Mouse (Mus musculus): ENCODE measurements at regions not wholly inside any gene's neighbourhood (a gene's known extent, or its start where the extent isn't known, plus 50 kb on each side); places are given as distances from the start of the nearest gene placed in this dataset.

GRCm38 (mm10) chr4:12773201-12773600 lies 601.4 kb upstream of the Fam92a start:
- no peaks in the 10 kb centered on the region for H3K27me3 ChIP-seq (ENCODE audit: control insufficient read depth, insufficient read depth, low read length)
- no peaks in the 10 kb centered on the region for H3K4me1 ChIP-seq (replicated peaks; ENCODE audit: control insufficient read depth, insufficient read depth, low read length)
- WGBS = 75% methylated on average over 7 of the region's 7 CpGs
- no peak overlapping the region for H3K27ac ChIP-seq (ENCODE audit: control insufficient read depth, insufficient read depth, low read length)
- H3K36me3 ChIP-seq (ENCODE audit: control insufficient read depth, insufficient read depth, low read length) = no peaks in the 10 kb centered on the region
- H3K4me3 ChIP-seq (ENCODE audit: control insufficient read depth, insufficient read depth, low read length) = no peak overlapping the region
- DNase-seq = no peak
- TF ChIP-seq POLR2A (IDR thresholded peaks at IDR 0.05; ENCODE audit: control insufficient read depth, extremely low read depth, insufficient read depth, low read length, poor library complexity) (no peak), CTCF (IDR thresholded peaks at IDR 0.05; ENCODE audit: borderline replicate concordance, control insufficient read depth, extremely low read depth, insufficient read depth, low read length, poor library complexity) (no peak)

GRCm38 (mm10) chr4:12770131-12770780 lies 598.4 kb upstream of the Fam92a start:
- Histone ChIP-seq H3K27ac (ENCODE audit: control insufficient read depth, insufficient read depth, low read length) (no peak overlapping the region), H3K27me3 (ENCODE audit: control insufficient read depth, insufficient read depth, low read length) (no peaks in the 10 kb centered on the region), H3K36me3 (ENCODE audit: control insufficient read depth, insufficient read depth, low read length) (no peaks in the 10 kb centered on the region), H3K4me1 (replicated peaks; ENCODE audit: control insufficient read depth, insufficient read depth, low read length) (no peaks in the 10 kb centered on the region), H3K4me3 (ENCODE audit: control insufficient read depth, insufficient read depth, low read length) (no peak overlapping the region)
- 97% methylated on average over 5 of the region's 5 CpGs for WGBS
- DNase-seq = no peak
- TF ChIP-seq POLR2A (IDR thresholded peaks at IDR 0.05; ENCODE audit: control insufficient read depth, extremely low read depth, insufficient read depth, low read length, poor library complexity) = no peak

- no peak for TF ChIP-seq POLR2A (IDR thresholded peaks at IDR 0.05; ENCODE audit: control insufficient read depth, extremely low read depth, insufficient read depth, low read length, poor library complexity)
- no peak for TF ChIP-seq CTCF (IDR thresholded peaks at IDR 0.05; ENCODE audit: borderline replicate concordance, control insufficient read depth, extremely low read depth, insufficient read depth, low read length, poor library complexity)
Observed at GRCm38 (mm10) chr4:12769092-12769491, 597.3 kb upstream of the Fam92a start.

GRCm38 (mm10) chr4:12766763-12767162 lies 594.9 kb upstream of the Fam92a start:
- TF ChIP-seq CTCF (IDR thresholded peaks at IDR 0.05; ENCODE audit: borderline replicate concordance, control insufficient read depth, extremely low read depth, insufficient read depth, low read length, poor library complexity) (no peak), POLR2A (IDR thresholded peaks at IDR 0.05; ENCODE audit: control insufficient read depth, extremely low read depth, insufficient read depth, low read length, poor library complexity) (no peak)
- WGBS = 89% methylated on average over 1 of the region's 1 CpGs

More at GRCm38 (mm10) chr4:12769092-12769491, 597.3 kb upstream of the Fam92a start:
- Histone ChIP-seq H3K27me3 (ENCODE audit: control insufficient read depth, insufficient read depth, low read length) (no peaks in the 10 kb centered on the region), H3K27ac (ENCODE audit: control insufficient read depth, insufficient read depth, low read length) (no peak overlapping the region), H3K4me3 (ENCODE audit: control insufficient read depth, insufficient read depth, low read length) (no peak overlapping the region), H3K4me1 (replicated peaks; ENCODE audit: control insufficient read depth, insufficient read depth, low read length) (no peaks in the 10 kb centered on the region), H3K36me3 (ENCODE audit: control insufficient read depth, insufficient read depth, low read length) (no peaks in the 10 kb centered on the region)
- DNase-seq = no peak

GRCm38 (mm10) chr4:12750817-12751216 lies 579.0 kb upstream of the Fam92a start:
- no peak for TF ChIP-seq POLR2A (IDR thresholded peaks at IDR 0.05; ENCODE audit: control insufficient read depth, extremely low read depth, insufficient read depth, low read length, poor library complexity)
- H3K4me3 ChIP-seq (ENCODE audit: control insufficient read depth, insufficient read depth, low read length) = no peak overlapping the region
- H3K4me1 ChIP-seq (replicated peaks; ENCODE audit: control insufficient read depth, insufficient read depth, low read length) = no peaks in the 10 kb centered on the region
- no peaks in the 10 kb centered on the region for H3K36me3 ChIP-seq (ENCODE audit: control insufficient read depth, insufficient read depth, low read length)
- H3K27ac ChIP-seq (ENCODE audit: control insufficient read depth, insufficient read depth, low read length) = no peak overlapping the region
- WGBS = 92% methylated on average over 2 of the region's 2 CpGs
- no peaks in the 10 kb centered on the region for H3K27me3 ChIP-seq (ENCODE audit: control insufficient read depth, insufficient read depth, low read length)
- DNase-seq = no peak

More at GRCm38 (mm10) chr4:12766763-12767162, 594.9 kb upstream of the Fam92a start:
- DNase-seq = no peak
- no peaks in the 10 kb centered on the region for H3K27me3 ChIP-seq (ENCODE audit: control insufficient read depth, insufficient read depth, low read length)
- no peaks in the 10 kb centered on the region for H3K4me1 ChIP-seq (replicated peaks; ENCODE audit: control insufficient read depth, insufficient read depth, low read length)
- no peaks in the 10 kb centered on the region for H3K36me3 ChIP-seq (ENCODE audit: control insufficient read depth, insufficient read depth, low read length)
- H3K4me3 ChIP-seq (ENCODE audit: control insufficient read depth, insufficient read depth, low read length) = no peak overlapping the region
- no peak overlapping the region for H3K27ac ChIP-seq (ENCODE audit: control insufficient read depth, insufficient read depth, low read length)

- no peaks in the 10 kb centered on the region for H3K36me3 ChIP-seq (ENCODE audit: control insufficient read depth, insufficient read depth, low read length)
- no peak overlapping the region for H3K27ac ChIP-seq (ENCODE audit: control insufficient read depth, insufficient read depth, low read length)
- 75% methylated on average over 1 of the region's 1 CpGs for WGBS
Observed at GRCm38 (mm10) chr4:12749874-12750273, 578.1 kb upstream of the Fam92a start.

GRCm38 (mm10) chr4:12743714-12744327 lies 572.0 kb upstream of the Fam92a start:
- TF ChIP-seq CTCF (IDR thresholded peaks at IDR 0.05; ENCODE audit: borderline replicate concordance, control insufficient read depth, extremely low read depth, insufficient read depth, low read length, poor library complexity) (no peak), POLR2A (IDR thresholded peaks at IDR 0.05; ENCODE audit: control insufficient read depth, extremely low read depth, insufficient read depth, low read length, poor library complexity) (no peak)
- no peaks in the 10 kb centered on the region for H3K4me1 ChIP-seq (replicated peaks; ENCODE audit: control insufficient read depth, insufficient read depth, low read length)
- 88% methylated on average over 5 of the region's 5 CpGs for WGBS
- DNase-seq = no peak
- H3K36me3 ChIP-seq (ENCODE audit: control insufficient read depth, insufficient read depth, low read length) = no peaks in the 10 kb centered on the region
- H3K4me3 ChIP-seq (ENCODE audit: control insufficient read depth, insufficient read depth, low read length) = no peak overlapping the region
- no peak overlapping the region for H3K27ac ChIP-seq (ENCODE audit: control insufficient read depth, insufficient read depth, low read length)
- no peaks in the 10 kb centered on the region for H3K27me3 ChIP-seq (ENCODE audit: control insufficient read depth, insufficient read depth, low read length)

More at GRCm38 (mm10) chr4:12749874-12750273, 578.1 kb upstream of the Fam92a start:
- H3K27me3 ChIP-seq (ENCODE audit: control insufficient read depth, insufficient read depth, low read length) = no peaks in the 10 kb centered on the region
- no peaks in the 10 kb centered on the region for H3K4me1 ChIP-seq (replicated peaks; ENCODE audit: control insufficient read depth, insufficient read depth, low read length)
- no peak overlapping the region for H3K4me3 ChIP-seq (ENCODE audit: control insufficient read depth, insufficient read depth, low read length)
- TF ChIP-seq CTCF (IDR thresholded peaks at IDR 0.05; ENCODE audit: borderline replicate concordance, control insufficient read depth, extremely low read depth, insufficient read depth, low read length, poor library complexity) = no peak
- TF ChIP-seq POLR2A (IDR thresholded peaks at IDR 0.05; ENCODE audit: control insufficient read depth, extremely low read depth, insufficient read depth, low read length, poor library complexity) = no peak
- no peak for DNase-seq
